Mouse (Mus musculus): Measurements from ENCODE around the gene Tlr7. TPM values are rescaled to one million over a fixed set of nuclear protein-coding genes. Genes with fewer than 3 reads are reported as not detected.

Gene Tlr7
- polyA plus RNA-seq, 1 experiment from 2014 or later: 1.1 TPM

GRCm38 (mm10) chrX:167341811-167342210, 11.5 kb upstream of the Tlr7 start:
- Histone ChIP-seq H3K27me3 (ENCODE audit: control insufficient read depth, insufficient read depth, low read length) (no peaks in the 10 kb centered on the region; the same call in 1 of the 2 replicates), H3K36me3 (ENCODE audit: control insufficient read depth, insufficient read depth, low read length) (no peaks in the 10 kb centered on the region), H3K9ac (ENCODE audit: low read length) (no peak overlapping the region), H3K4me2 (ENCODE audit: low read depth, low read length) (no peak overlapping the region), H3K27ac (ENCODE audit: low read length) (no peak overlapping the region), H3K4me1 (ENCODE audit: control insufficient read depth, insufficient read depth, low read length) (no peaks in the 10 kb centered on the region), H3K4me3 (replicated peaks; ENCODE audit: low read length) (no peak overlapping the region), H3K9me3 (replicated peaks; ENCODE audit: control insufficient read depth, low read length) (no peaks in the 10 kb centered on the region)
- ATAC-seq (ENCODE audit: insufficient read depth, low FRiP score): no peak
- 75% methylated on average over 3 of the region's 3 CpGs for WGBS

- no peak overlapping the region for H3K27ac ChIP-seq (ENCODE audit: low read length)
- no peak overlapping the region for H3K4me2 ChIP-seq (ENCODE audit: low read depth, low read length)
- no peaks in the 10 kb centered on the region for H3K4me1 ChIP-seq (ENCODE audit: control insufficient read depth, insufficient read depth, low read length)
- 85% methylated on average over 2 of the region's 2 CpGs for WGBS
- no peaks in the 10 kb centered on the region; the same call in 1 of the 2 replicates for H3K27me3 ChIP-seq (ENCODE audit: control insufficient read depth, insufficient read depth, low read length)
- H3K9ac ChIP-seq (ENCODE audit: low read length): no peak overlapping the region
- ATAC-seq (ENCODE audit: insufficient read depth, low FRiP score): no peak
- no peak overlapping the region for H3K4me3 ChIP-seq (replicated peaks; ENCODE audit: low read length)
- H3K36me3 ChIP-seq (ENCODE audit: control insufficient read depth, insufficient read depth, low read length): no peaks in the 10 kb centered on the region
- H3K9me3 ChIP-seq (replicated peaks; ENCODE audit: control insufficient read depth, low read length): no peaks in the 10 kb centered on the region
Observed at GRCm38 (mm10) chrX:167340190-167340589, 9.8 kb upstream of the Tlr7 start.

GRCm38 (mm10) chrX:167337990-167338389, 7.6 kb upstream of the Tlr7 start:
- no peaks in the 10 kb centered on the region; the same call in 1 of the 2 replicates for H3K27me3 ChIP-seq (ENCODE audit: control insufficient read depth, insufficient read depth, low read length)
- H3K36me3 ChIP-seq (ENCODE audit: control insufficient read depth, insufficient read depth, low read length): no peaks in the 10 kb centered on the region
- no peak overlapping the region for H3K9ac ChIP-seq (ENCODE audit: low read length)
- H3K4me1 ChIP-seq (ENCODE audit: control insufficient read depth, insufficient read depth, low read length): no peaks in the 10 kb centered on the region
- H3K27ac ChIP-seq (ENCODE audit: low read length): no peak overlapping the region
- no peak overlapping the region for H3K4me2 ChIP-seq (ENCODE audit: low read depth, low read length)
- H3K4me3 ChIP-seq (replicated peaks; ENCODE audit: low read length): no peak overlapping the region
- ATAC-seq (ENCODE audit: insufficient read depth, low FRiP score): no peak
- WGBS: 100% methylated on average over 1 of the region's 1 CpGs
- no peaks in the 10 kb centered on the region for H3K9me3 ChIP-seq (replicated peaks; ENCODE audit: control insufficient read depth, low read length)

GRCm38 (mm10) chrX:167334571-167334970, 4.2 kb upstream of the Tlr7 start:
- H3K9ac ChIP-seq (ENCODE audit: low read length): no peak overlapping the region
- H3K36me3 ChIP-seq (ENCODE audit: control insufficient read depth, insufficient read depth, low read length): no peaks in the 10 kb centered on the region
- H3K4me1 ChIP-seq (ENCODE audit: control insufficient read depth, insufficient read depth, low read length): no peaks in the 10 kb centered on the region
- H3K27me3 ChIP-seq (ENCODE audit: control insufficient read depth, insufficient read depth, low read length): no peaks in the 10 kb centered on the region; the same call in 1 of the 2 replicates
- H3K9me3 ChIP-seq (replicated peaks; ENCODE audit: control insufficient read depth, low read length): no peaks in the 10 kb centered on the region
- H3K4me2 ChIP-seq (ENCODE audit: low read depth, low read length): no peak overlapping the region
- ATAC-seq (ENCODE audit: insufficient read depth, low FRiP score): no peak
- no peak overlapping the region for H3K27ac ChIP-seq (ENCODE audit: low read length)
- 80% methylated on average over 1 of the region's 1 CpGs for WGBS
- no peak overlapping the region for H3K4me3 ChIP-seq (replicated peaks; ENCODE audit: low read length)

- 40% methylated on average over 1 of the region's 1 CpGs for WGBS
- H3K4me3 ChIP-seq (replicated peaks; ENCODE audit: low read length): no peak overlapping the region
- H3K27ac ChIP-seq (ENCODE audit: low read length): no peak overlapping the region
- H3K27me3 ChIP-seq (ENCODE audit: control insufficient read depth, insufficient read depth, low read length): peaks cover 7% of the 10 kb centered on the region; the same call in 1 of the 2 replicates
- H3K4me1 ChIP-seq (ENCODE audit: control insufficient read depth, insufficient read depth, low read length): no peaks in the 10 kb centered on the region
- no peak overlapping the region for H3K4me2 ChIP-seq (ENCODE audit: low read depth, low read length)
- no peaks in the 10 kb centered on the region for H3K9me3 ChIP-seq (replicated peaks; ENCODE audit: control insufficient read depth, low read length)
- H3K36me3 ChIP-seq (ENCODE audit: control insufficient read depth, insufficient read depth, low read length): no peaks in the 10 kb centered on the region
- no peak for ATAC-seq (ENCODE audit: insufficient read depth, low FRiP score)
- H3K9ac ChIP-seq (ENCODE audit: low read length): no peak overlapping the region
Observed at GRCm38 (mm10) chrX:167332607-167333006, 2.2 kb upstream of the Tlr7 start.

GRCm38 (mm10) chrX:167330993-167331392, 635 bp upstream of the Tlr7 start:
- Histone ChIP-seq H3K27ac (ENCODE audit: low read length) (no peak overlapping the region), H3K27me3 (ENCODE audit: control insufficient read depth, insufficient read depth, low read length) (peaks cover 7% of the 10 kb centered on the region; the same call in 1 of the 2 replicates), H3K9ac (ENCODE audit: low read length) (no peak overlapping the region), H3K4me3 (replicated peaks; ENCODE audit: low read length) (no peak overlapping the region), H3K9me3 (replicated peaks; ENCODE audit: control insufficient read depth, low read length) (no peaks in the 10 kb centered on the region), H3K4me1 (ENCODE audit: control insufficient read depth, insufficient read depth, low read length) (no peaks in the 10 kb centered on the region), H3K4me2 (ENCODE audit: low read depth, low read length) (no peak overlapping the region), H3K36me3 (ENCODE audit: control insufficient read depth, insufficient read depth, low read length) (no peaks in the 10 kb centered on the region)
- WGBS: 69% methylated on average over 4 of the region's 4 CpGs
- no peak for ATAC-seq (ENCODE audit: insufficient read depth, low FRiP score)

- Histone ChIP-seq H3K4me3 (replicated peaks; ENCODE audit: low read length) (no peak overlapping the region), H3K9me3 (replicated peaks; ENCODE audit: control insufficient read depth, low read length) (no peaks in the 10 kb centered on the region), H3K4me2 (ENCODE audit: low read depth, low read length) (no peak overlapping the region), H3K27me3 (ENCODE audit: control insufficient read depth, insufficient read depth, low read length) (peaks cover 7% of the 10 kb centered on the region; the same call in 1 of the 2 replicates), H3K27ac (ENCODE audit: low read length) (no peak overlapping the region), H3K36me3 (ENCODE audit: control insufficient read depth, insufficient read depth, low read length) (no peaks in the 10 kb centered on the region), H3K9ac (ENCODE audit: low read length) (no peak overlapping the region), H3K4me1 (ENCODE audit: control insufficient read depth, insufficient read depth, low read length) (no peaks in the 10 kb centered on the region)
- 88% methylated on average over 1 of the region's 1 CpGs for WGBS
- no peak for ATAC-seq (ENCODE audit: insufficient read depth, low FRiP score)
Observed at GRCm38 (mm10) chrX:167329620-167330019, 738 bp downstream of the Tlr7 start.

GRCm38 (mm10) chrX:167329098-167329497, 1.3 kb downstream of the Tlr7 start:
- Histone ChIP-seq H3K9me3 (replicated peaks; ENCODE audit: control insufficient read depth, low read length) (no peaks in the 10 kb centered on the region), H3K9ac (ENCODE audit: low read length) (no peak overlapping the region), H3K36me3 (ENCODE audit: control insufficient read depth, insufficient read depth, low read length) (no peaks in the 10 kb centered on the region), H3K27me3 (ENCODE audit: control insufficient read depth, insufficient read depth, low read length) (peaks cover 7% of the 10 kb centered on the region; the same call in 1 of the 2 replicates), H3K4me2 (ENCODE audit: low read depth, low read length) (no peak overlapping the region), H3K27ac (ENCODE audit: low read length) (no peak overlapping the region), H3K4me1 (ENCODE audit: control insufficient read depth, insufficient read depth, low read length) (no peaks in the 10 kb centered on the region), H3K4me3 (replicated peaks; ENCODE audit: low read length) (no peak overlapping the region)
- WGBS: 63% methylated on average over 1 of the region's 1 CpGs
- no peak for ATAC-seq (ENCODE audit: insufficient read depth, low FRiP score)

- Histone ChIP-seq H3K4me3 (replicated peaks; ENCODE audit: low read length) (no peak overlapping the region), H3K36me3 (ENCODE audit: control insufficient read depth, insufficient read depth, low read length) (no peaks in the 10 kb centered on the region), H3K27me3 (ENCODE audit: control insufficient read depth, insufficient read depth, low read length) (peaks cover 7% of the 10 kb centered on the region; the same call in 1 of the 2 replicates), H3K4me2 (ENCODE audit: low read depth, low read length) (no peak overlapping the region), H3K27ac (ENCODE audit: low read length) (no peak overlapping the region), H3K4me1 (ENCODE audit: control insufficient read depth, insufficient read depth, low read length) (no peaks in the 10 kb centered on the region), H3K9ac (ENCODE audit: low read length) (no peak overlapping the region), H3K9me3 (replicated peaks; ENCODE audit: control insufficient read depth, low read length) (no peaks in the 10 kb centered on the region)
- 95% methylated on average over 3 of the region's 3 CpGs for WGBS
- ATAC-seq (ENCODE audit: insufficient read depth, low FRiP score): no peak
Observed at GRCm38 (mm10) chrX:167328519-167328918, 1.8 kb downstream of the Tlr7 start.
